Mouse (Mus musculus): Measurements from ENCODE around the gene Rnf166.

DNA sequence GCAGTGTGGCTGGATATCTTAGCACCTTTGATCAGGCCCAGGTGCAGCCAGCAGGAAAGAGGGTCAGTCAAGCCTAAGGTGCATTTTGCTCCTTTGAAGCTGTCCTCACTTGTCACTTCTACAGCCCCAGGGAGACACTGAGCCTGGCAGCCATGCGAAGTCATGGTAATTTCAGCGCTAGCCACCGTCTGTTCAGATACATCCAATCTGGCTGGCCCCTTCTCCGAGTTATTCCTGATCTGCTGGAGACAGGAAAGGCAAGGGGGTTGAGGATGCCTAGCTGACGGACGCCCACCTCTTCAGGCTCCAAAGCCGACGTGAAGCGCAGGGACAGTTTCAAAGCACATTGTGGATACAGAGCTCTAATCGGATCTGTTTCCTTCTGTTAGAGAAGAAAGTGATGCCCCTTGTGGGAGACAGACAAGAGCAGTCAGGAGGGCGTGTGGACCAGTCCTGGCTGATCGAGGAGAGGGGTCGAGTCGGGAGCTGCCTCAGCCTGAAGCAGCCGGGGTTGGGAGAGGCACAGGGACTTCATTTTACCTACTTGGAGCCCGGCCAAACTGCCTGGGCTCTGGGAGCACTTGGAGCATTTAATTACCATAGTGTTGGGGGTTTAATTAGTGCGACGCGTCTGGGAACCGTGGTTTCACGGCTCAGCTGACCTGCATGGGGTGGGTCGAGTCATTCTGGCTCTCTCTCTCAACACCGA, 47.9 kb upstream of the Rnf166 start:
- TF ChIP-seq E2F4 (IDR thresholded peaks at IDR 0.05; ENCODE audit: insufficient replicate concordance, low read depth, low read length) (no peak), UBTF (IDR thresholded peaks at IDR 0.05; ENCODE audit: low read depth, low read length) (no peak), EP300 (IDR thresholded peaks at IDR 0.05; ENCODE audit: low read length) (no peak), MYC (IDR thresholded peaks at IDR 0.05; ENCODE audit: low read depth, low read length) (no peak), POLR2AphosphoS2 (IDR thresholded peaks at IDR 0.05; ENCODE audit: low read depth, low read length) (no peak)

All from CH12.LX (cell line).